Mouse (Mus musculus): Measurements from ENCODE around the gene Ercc6l2. TPM values are rescaled to one million over a fixed set of nuclear protein-coding genes. Genes with fewer than 3 reads are reported as not detected.

The Ercc6l2 gene
- polyA plus RNA-seq, 1 experiment from 2014 or later = 24.4 TPM

DNA sequence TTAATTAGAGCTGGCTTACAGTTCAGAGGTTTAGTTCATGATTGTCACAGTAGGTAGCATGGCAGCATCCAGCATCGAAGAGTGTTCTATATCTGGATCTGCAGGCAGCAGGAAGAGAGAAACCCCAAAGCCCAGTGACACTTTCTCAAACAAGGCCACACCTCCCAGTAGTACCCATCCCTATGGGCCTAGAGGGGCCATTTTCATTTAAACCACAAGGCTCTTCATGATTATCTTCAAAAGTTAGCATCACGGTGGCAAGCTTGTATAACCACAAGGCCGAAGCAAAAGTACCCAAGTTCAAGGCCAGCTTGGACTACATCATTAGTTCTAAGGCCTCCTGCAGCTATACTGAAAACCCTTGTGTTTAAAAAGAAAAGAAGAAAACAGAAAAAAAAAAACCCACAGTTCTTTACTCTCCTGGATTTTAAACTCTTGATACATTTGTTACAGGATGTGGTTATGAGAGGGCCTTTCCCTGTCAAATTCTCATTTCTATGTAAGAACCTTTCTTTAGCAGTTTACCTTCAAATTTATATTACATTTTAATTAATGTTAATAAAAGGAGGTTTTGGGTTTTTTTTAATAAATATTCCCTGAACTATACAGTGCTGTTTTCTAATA is 71.5 kb downstream of the Ercc6l2 start:
- H3K9me3 ChIP-seq = no peaks in the 10 kb centered on the region
- 93% methylated on average over 3 of the region's 3 CpGs for WGBS

DNA sequence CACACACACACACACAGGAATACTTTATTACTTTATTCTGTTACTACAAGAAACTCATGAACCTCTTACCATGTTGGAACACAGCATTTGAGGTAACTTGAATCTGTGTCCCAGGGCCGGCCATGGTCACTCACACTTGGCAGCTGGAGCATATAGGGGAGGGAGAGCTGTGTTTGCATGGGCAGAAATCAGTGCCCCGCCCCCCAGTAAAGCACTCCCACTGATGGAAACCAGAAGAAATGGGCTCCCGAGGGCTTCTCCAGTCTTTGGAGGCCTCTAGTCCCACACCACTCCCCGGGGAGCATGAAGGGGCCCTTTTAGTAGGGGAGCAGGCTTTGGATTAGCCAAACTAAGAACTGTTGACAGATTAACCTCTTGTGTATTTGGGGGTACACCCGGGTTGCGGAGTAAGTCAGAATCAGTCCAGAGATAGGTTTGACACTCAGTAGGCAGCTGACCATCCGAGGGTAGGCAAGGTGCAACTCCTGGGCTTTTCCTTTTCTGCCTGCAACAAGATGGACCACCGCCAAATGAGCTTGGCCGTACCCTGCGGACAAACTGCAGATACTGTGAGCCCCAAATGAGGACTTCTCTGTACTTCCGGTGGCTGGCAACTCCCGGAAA is 85.8 kb downstream of the Ercc6l2 start:
- Histone ChIP-seq H3K27ac (0 out of 2 replicates have a peak overlapping the region, but pooled peaks have one; percentile 54), H3K36me3 (no peaks in the 10 kb centered on the region), H3K27me3 (no peaks in the 10 kb centered on the region), H3K4me1 (peaks cover 19% of the 10 kb centered on the region), H3K4me3 (peak overlapping the region; percentile 30), H3K9me3 (no peaks in the 10 kb centered on the region), H3K4me2 (replicated peaks) (peak overlapping the region; percentile 64), H3K9ac (no peak overlapping the region)
- no peak for ATAC-seq (ENCODE audit: insufficient number of reproducible peaks, insufficient read depth, low FRiP score, low TSS enrichment)
- 18% methylated on average over 12 of the region's 12 CpGs for WGBS

More for the DNA sequence above, 71.5 kb downstream of the Ercc6l2 start:
- no peak overlapping the region for H3K9ac ChIP-seq
- no peaks in the 10 kb centered on the region for H3K27me3 ChIP-seq
- H3K36me3 ChIP-seq = peaks cover 4% of the 10 kb centered on the region
- H3K27ac ChIP-seq = no peak overlapping the region
- no peak for ATAC-seq (ENCODE audit: insufficient number of reproducible peaks, insufficient read depth, low FRiP score, low TSS enrichment)
- H3K4me2 ChIP-seq (replicated peaks) = no peak overlapping the region
- no peak overlapping the region for H3K4me3 ChIP-seq
- H3K4me1 ChIP-seq = no peaks in the 10 kb centered on the region

DNA sequence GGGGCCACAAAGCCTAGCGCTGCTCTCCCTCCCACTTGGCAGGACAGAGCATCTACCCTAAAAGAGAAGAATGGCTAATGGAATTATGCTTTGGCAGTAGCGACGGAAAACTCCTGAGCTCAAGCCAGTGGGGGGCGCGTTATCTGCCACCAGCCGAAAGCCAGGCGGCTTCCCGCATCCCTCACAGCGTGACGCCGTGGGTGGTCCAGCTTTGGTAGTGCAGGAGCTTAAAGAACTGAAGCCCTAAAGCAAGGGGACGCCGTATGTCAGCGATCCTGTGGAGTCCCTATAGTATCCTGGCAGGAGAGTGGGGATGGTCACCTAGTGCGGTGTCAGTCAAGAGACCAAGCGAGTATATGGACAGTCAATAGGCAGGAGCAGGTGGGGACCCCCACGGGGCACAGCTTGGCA is 86.3 kb downstream of the Ercc6l2 start:
- H3K27me3 ChIP-seq = no peaks in the 10 kb centered on the region
- under 1% methylated on average over 17 of the region's 17 CpGs for WGBS
- ATAC-seq (ENCODE audit: insufficient number of reproducible peaks, insufficient read depth, low FRiP score, low TSS enrichment) = peak; percentile 76
- H3K4me1 ChIP-seq = peaks cover 19% of the 10 kb centered on the region
- no peaks in the 10 kb centered on the region for H3K9me3 ChIP-seq
- H3K27ac ChIP-seq = peak overlapping the region; percentile 54
- H3K36me3 ChIP-seq = no peaks in the 10 kb centered on the region
- peak overlapping the region; percentile 32 for H3K9ac ChIP-seq
- H3K4me2 ChIP-seq (replicated peaks) = peak overlapping the region; percentile 64
- H3K4me3 ChIP-seq = peak overlapping the region; percentile 30

DNA sequence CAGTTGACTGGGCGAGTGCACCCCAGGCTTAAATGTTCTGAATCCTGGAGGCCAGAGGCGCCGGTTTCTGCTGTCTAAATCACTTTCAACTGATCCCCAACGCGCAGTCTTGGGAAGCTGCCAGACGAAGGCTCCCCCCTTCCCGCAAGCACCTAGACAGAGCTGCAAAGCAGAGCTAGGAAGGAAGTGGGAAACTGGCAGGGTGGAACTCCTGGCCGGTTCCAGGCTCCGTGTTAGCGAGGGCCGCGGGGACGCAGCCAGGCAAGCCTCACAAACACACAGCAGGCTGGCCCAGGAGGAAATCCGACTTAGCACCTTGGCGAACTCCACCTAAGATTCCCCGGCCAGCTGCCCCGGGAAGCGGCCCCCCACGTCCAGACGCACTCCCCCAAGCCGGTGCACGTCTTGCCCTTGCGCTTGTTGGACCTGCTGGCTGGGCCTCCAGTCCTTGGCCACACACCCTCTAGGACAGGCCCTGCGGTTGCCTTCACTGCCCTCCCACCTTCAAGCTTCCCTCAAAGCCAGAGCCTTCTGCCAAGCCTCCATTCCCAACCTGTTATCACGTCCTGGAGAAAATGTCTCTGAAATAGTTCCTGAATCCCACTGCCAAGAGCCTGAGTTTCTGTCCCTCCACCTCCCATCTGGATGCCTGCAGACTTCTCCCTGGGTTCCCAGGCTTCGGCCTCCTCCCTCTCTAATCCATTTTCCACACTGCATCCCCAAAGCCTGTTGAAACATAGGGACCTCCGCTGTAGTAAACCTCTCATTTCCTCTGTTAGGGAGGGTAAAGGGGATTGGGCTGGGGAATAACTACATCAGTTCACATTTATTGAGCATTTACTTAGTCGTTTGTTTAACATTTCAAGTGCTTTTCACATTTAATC is 86.9 kb downstream of the Ercc6l2 start:
- Histone ChIP-seq H3K27me3 (no peaks in the 10 kb centered on the region), H3K4me1 (peaks cover 19% of the 10 kb centered on the region), H3K9me3 (no peaks in the 10 kb centered on the region), H3K4me3 (peak overlapping the region; percentile 30), H3K36me3 (no peaks in the 10 kb centered on the region), H3K27ac (peak overlapping the region; percentile 54), H3K9ac (peak overlapping the region; percentile 32), H3K4me2 (replicated peaks) (peak overlapping the region; percentile 64)
- 11% methylated on average over 28 of the region's 28 CpGs for WGBS
- ATAC-seq (ENCODE audit: insufficient number of reproducible peaks, insufficient read depth, low FRiP score, low TSS enrichment) = peak; percentile 86

DNA sequence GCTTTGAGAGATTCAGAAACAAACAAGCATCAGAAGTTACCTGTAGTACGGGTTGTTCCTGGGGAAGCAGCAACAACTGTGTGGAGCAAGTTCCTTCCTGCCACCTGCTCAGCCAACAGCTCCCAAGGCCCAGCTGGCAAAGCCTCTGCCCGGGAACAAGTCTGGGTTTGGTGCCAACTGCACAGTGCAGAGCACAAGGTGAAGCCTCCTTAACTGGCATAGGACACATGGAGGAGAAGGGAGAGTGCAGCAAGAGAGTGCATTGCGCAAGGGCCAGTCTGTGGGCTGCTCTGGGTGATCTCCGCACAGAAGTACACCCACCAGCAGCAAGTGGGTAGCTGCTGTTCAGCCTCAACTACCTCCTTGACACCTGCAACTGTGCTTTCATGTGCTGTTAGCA is 91.5 kb downstream of the Ercc6l2 start:
- no peaks in the 10 kb centered on the region for H3K27me3 ChIP-seq
- no peaks in the 10 kb centered on the region for H3K36me3 ChIP-seq
- ATAC-seq (ENCODE audit: insufficient number of reproducible peaks, insufficient read depth, low FRiP score, low TSS enrichment) = no peak
- WGBS = 83% methylated on average over 4 of the region's 4 CpGs
- H3K27ac ChIP-seq = no peak overlapping the region
- H3K9me3 ChIP-seq = no peaks in the 10 kb centered on the region
- no peak overlapping the region for H3K9ac ChIP-seq
- H3K4me3 ChIP-seq = no peak overlapping the region
- H3K4me1 ChIP-seq = peaks cover 12% of the 10 kb centered on the region
- no peak overlapping the region for H3K4me2 ChIP-seq (replicated peaks)

DNA sequence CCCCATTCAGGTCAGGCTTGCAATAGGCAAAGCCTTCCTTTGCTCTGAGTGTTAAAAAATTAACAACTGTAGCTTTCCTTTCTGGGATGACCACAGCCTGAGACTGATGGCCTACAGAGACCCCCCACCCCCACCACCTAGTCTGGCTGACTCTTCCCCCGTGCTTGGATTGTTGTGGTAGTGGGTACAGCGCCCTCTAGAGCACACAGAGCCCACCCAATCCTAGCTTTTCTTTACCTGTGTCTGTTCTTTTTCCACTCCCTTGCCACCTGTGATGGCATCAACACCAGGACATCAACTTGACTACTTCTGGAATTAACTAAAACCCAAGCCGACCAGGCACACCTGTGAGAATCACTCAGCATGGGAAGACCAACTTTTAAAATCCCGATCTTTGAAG is 92.4 kb downstream of the Ercc6l2 start:
- Histone ChIP-seq H3K9ac (no peak overlapping the region), H3K9me3 (no peaks in the 10 kb centered on the region), H3K4me3 (no peak overlapping the region), H3K27ac (no peak overlapping the region), H3K36me3 (no peaks in the 10 kb centered on the region), H3K4me1 (peaks cover 6% of the 10 kb centered on the region; the same call in 1 of the 2 replicates), H3K27me3 (no peaks in the 10 kb centered on the region), H3K4me2 (replicated peaks) (no peak overlapping the region)
- WGBS = 48% methylated on average over 4 of the region's 4 CpGs
- no peak for ATAC-seq (ENCODE audit: insufficient number of reproducible peaks, insufficient read depth, low FRiP score, low TSS enrichment)

DNA sequence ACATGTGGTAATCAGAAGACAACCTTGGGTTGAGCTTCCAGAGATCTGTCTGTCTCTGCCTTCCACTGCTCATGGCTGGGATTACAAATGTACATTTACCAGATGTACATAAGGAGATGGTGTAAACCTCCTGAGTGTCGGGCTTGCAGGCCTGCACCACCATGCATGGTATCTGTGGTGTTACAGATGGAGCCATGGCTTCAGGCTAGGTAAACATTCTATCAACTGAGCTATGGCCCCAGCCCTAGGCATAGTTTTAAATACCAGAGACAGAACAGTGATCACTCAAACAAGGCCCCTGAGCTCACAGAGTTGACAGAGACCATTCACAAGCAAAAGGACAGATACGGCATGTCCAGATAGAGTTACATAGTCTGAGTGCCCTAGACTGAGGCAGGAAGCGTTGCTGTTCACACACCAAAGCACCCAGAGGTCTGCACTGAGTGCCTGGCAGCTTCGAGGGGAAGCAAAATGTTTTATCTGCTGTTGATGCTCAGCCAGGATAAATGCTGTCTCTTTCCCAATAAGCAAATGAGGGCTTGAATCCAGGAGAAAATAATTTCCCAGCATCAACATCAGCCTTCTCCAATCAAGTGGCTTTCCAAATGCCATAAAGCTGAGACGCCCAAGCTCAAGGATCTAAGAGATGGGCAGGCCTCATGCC is 95.2 kb downstream of the Ercc6l2 start:
- Histone ChIP-seq H3K9ac (no peak overlapping the region), H3K27me3 (no peaks in the 10 kb centered on the region), H3K4me2 (replicated peaks) (no peak overlapping the region), H3K36me3 (no peaks in the 10 kb centered on the region), H3K27ac (no peak overlapping the region), H3K4me1 (0 out of 2 replicates have a peak, but pooled peaks cover 11% of the 10 kb centered on the region), H3K9me3 (no peaks in the 10 kb centered on the region), H3K4me3 (no peak overlapping the region)
- WGBS = 54% methylated on average over 5 of the region's 5 CpGs
- ATAC-seq (ENCODE audit: insufficient number of reproducible peaks, insufficient read depth, low FRiP score, low TSS enrichment) = no peak

DNA sequence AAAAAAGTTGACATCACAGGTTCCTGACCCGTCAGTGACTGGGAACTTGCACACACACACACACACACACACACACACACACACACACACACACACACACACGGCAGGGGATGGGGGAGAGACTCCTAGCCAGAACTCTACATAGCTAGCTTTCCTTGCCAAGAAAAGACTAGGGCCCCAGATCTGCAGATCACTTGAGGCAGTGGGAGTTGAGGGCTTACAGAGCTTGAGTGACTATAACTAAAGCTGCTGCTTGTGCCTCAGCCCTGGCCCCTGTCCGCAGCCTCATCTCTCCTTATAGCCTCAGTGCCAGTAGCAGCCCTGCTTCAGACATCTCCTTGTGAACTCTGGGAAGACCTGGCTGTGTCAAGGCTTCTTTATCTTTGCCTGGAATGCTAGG is 96.6 kb downstream of the Ercc6l2 start:
- Histone ChIP-seq H3K9me3 (no peaks in the 10 kb centered on the region), H3K27me3 (no peaks in the 10 kb centered on the region), H3K4me1 (peaks cover 16% of the 10 kb centered on the region; the same call in 1 of the 2 replicates), H3K4me2 (replicated peaks) (no peak overlapping the region), H3K4me3 (no peak overlapping the region), H3K27ac (0 out of 2 replicates have a peak overlapping the region, but pooled peaks have one; percentile 9), H3K36me3 (no peaks in the 10 kb centered on the region), H3K9ac (no peak overlapping the region)
- WGBS = 60% methylated on average over 3 of the region's 3 CpGs
- ATAC-seq (ENCODE audit: insufficient number of reproducible peaks, insufficient read depth, low FRiP score, low TSS enrichment) = no peak

DNA sequence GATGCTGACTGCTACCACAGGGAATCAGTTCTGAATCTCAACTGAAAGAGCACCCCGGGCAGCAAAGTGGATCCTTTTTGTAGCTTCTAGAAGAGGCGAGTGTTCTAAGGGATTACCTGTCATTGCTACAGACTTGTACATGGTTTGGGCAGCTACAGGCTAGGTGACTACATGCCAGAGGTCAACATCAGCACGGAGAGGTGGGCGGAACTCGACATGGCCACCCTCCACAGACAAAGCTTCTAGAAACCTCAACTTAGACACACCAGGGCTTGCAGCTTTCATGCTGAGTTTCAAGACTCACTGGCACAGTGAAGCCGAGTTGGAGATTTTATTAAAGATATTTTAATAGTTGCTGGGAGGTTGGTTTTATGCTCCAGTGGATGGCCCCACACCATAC is 98.1 kb downstream of the Ercc6l2 start:
- H3K4me1 ChIP-seq = peaks cover 24% of the 10 kb centered on the region
- 86% methylated on average over 6 of the region's 6 CpGs for WGBS
- H3K9ac ChIP-seq = no peak overlapping the region
- no peak for ATAC-seq (ENCODE audit: insufficient number of reproducible peaks, insufficient read depth, low FRiP score, low TSS enrichment)
- H3K9me3 ChIP-seq = no peaks in the 10 kb centered on the region
- H3K4me2 ChIP-seq (replicated peaks) = no peak overlapping the region
- no peak overlapping the region for H3K27ac ChIP-seq
- no peaks in the 10 kb centered on the region for H3K27me3 ChIP-seq
- H3K36me3 ChIP-seq = no peaks in the 10 kb centered on the region
- no peak overlapping the region for H3K4me3 ChIP-seq

DNA sequence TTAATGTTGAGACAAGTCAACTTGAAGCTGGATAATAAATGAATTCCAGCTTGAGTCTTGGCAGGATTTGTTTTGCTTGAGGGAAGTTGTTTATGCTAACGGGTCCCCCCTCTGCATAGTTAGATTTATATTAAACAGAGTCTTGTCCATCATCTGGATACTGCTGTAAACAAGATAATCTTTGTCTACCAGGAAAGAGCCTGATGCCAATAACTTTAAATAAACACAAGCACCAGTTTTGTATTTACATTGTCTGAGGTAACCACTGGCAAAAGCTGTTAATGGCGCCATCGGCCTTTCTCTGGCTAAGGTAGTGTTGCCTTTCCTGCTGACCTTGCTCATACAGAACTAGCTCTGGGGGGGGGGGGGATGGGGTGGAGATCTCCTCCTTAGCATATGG is 100.1 kb downstream of the Ercc6l2 start:
- H3K4me2 ChIP-seq (replicated peaks) = no peak overlapping the region
- H3K9me3 ChIP-seq = no peaks in the 10 kb centered on the region
- peaks cover 40% of the 10 kb centered on the region for H3K4me1 ChIP-seq
- H3K27me3 ChIP-seq = no peaks in the 10 kb centered on the region
- no peak for ATAC-seq (ENCODE audit: insufficient number of reproducible peaks, insufficient read depth, low FRiP score, low TSS enrichment)
- 41% methylated on average over 3 of the region's 3 CpGs for WGBS
- no peak overlapping the region; the same call in 1 of the 2 replicates for H3K27ac ChIP-seq
- no peaks in the 10 kb centered on the region for H3K36me3 ChIP-seq
- no peak overlapping the region for H3K9ac ChIP-seq
- no peak overlapping the region for H3K4me3 ChIP-seq

DNA sequence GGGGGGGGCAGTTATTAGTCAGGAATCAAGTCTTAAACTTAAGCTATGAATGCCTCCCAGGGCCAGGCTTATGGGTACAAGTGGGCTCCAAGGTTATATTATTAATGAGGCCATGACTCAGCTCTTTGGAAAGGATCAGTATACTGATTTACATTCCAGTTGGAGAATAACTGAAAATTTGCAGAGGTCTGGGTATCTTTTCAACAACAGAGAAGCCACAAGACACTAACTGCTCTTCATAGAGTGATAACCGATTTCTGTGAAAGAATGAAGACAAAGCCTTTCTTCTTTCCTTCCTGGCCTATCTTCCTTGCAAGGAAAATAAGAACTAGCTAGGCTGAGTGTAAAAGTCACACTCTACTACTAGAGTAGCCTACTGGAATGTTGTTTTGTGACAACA is 100.6 kb downstream of the Ercc6l2 start:
- H3K4me1 ChIP-seq = peaks cover 38% of the 10 kb centered on the region
- H3K27ac ChIP-seq = 0 out of 2 replicates have a peak overlapping the region, but pooled peaks have one; percentile 19

More for the DNA sequence above, 100.6 kb downstream of the Ercc6l2 start:
- no peak overlapping the region for H3K9ac ChIP-seq
- ATAC-seq (ENCODE audit: insufficient number of reproducible peaks, insufficient read depth, low FRiP score, low TSS enrichment) = no peak
- 73% methylated on average over 1 of the region's 1 CpGs for WGBS
- no peak overlapping the region for H3K4me2 ChIP-seq (replicated peaks)
- no peaks in the 10 kb centered on the region for H3K27me3 ChIP-seq
- no peaks in the 10 kb centered on the region for H3K36me3 ChIP-seq
- H3K4me3 ChIP-seq = no peak overlapping the region
- no peaks in the 10 kb centered on the region for H3K9me3 ChIP-seq
